8 mouse cellular contexts compared by ENCODE assay signal in the genomic region with DNA sequence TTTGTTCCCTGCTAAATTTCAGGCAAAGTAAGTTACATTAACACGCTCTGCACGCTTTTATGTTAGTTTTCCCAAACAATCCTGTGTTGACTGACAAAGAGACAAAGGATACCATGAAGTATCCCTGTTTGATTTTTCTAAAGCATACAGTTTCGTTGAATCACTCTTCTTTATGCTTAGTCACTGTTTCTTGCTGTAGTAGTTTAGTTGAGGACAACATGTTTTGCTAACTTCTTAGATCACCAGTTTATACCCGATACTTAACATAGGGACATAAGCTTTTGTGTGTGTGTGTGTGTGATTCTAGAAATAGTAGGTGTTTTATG. TPM values are rescaled to one million over a fixed set of nuclear protein-coding genes. Genes with fewer than 3 reads are reported as not detected.
DNase-seq lines count a peak whose midpoint lies in the region; ATAC-seq and TF ChIP-seq lines count a peak whose summit lies in the region.

No protein-coding gene starts in this region.

- peak overlapping the region; percentile 95 for H3K4me3 ChIP-seq in gastrocnemius, adult 2 months
- peak overlapping the region; percentile 91 for H3K4me3 ChIP-seq in E14TG2a.4 (replicated peaks; ENCODE audit: low read length)
- H3K4me3 ChIP-seq in forebrain, embryonic 11.5 days (ENCODE audit: low read depth, low read length), result peak overlapping the region; percentile 93
- peak overlapping the region; percentile 97 for H3K4me3 ChIP-seq in liver, embryonic 15.5 days (replicated peaks)

- ATAC-seq in forebrain, embryonic 11.5 days (replicated peaks; ENCODE audit: low FRiP score), result no peak
- ATAC-seq in liver, embryonic 15.5 days (ENCODE audit: insufficient read depth), result no peak

- H3K27me3 ChIP-seq in E14TG2a.4 (ENCODE audit: insufficient read depth, low read length), result no peaks in the 10 kb centered on the region
- H3K27me3 ChIP-seq in forebrain, embryonic 11.5 days (ENCODE audit: control insufficient read depth, insufficient read depth, low read length), result no peaks in the 10 kb centered on the region
- no peaks in the 10 kb centered on the region for H3K27me3 ChIP-seq in liver, embryonic 15.5 days

- H3K4me1 ChIP-seq in E14TG2a.4 (replicated peaks; ENCODE audit: low read depth, low read length), result peaks cover 34% of the 10 kb centered on the region
- no peaks in the 10 kb centered on the region; the same call in 1 of the 2 replicates for H3K4me1 ChIP-seq in forebrain, embryonic 11.5 days (replicated peaks; ENCODE audit: control insufficient read depth, insufficient read depth, low read length)
- H3K4me1 ChIP-seq in liver, embryonic 15.5 days (replicated peaks), result peaks cover 37% of the 10 kb centered on the region

- H3K9ac ChIP-seq in forebrain, embryonic 11.5 days (ENCODE audit: low read length), result peak overlapping the region; percentile 93
- peak overlapping the region; percentile 99 for H3K9ac ChIP-seq in liver, embryonic 15.5 days

- H3K27ac ChIP-seq in gastrocnemius, adult 2 months, result peak overlapping the region; percentile 100
- peak overlapping the region; percentile 95; the same call in 1 of the 2 replicates for H3K27ac ChIP-seq in forebrain, embryonic 11.5 days (ENCODE audit: low read depth, low read length)
- peak overlapping the region; percentile 98 for H3K27ac ChIP-seq in liver, embryonic 15.5 days (replicated peaks)

- no peaks in the 10 kb centered on the region for H3K36me3 ChIP-seq in E14TG2a.4 (ENCODE audit: insufficient read depth, low read length)
- no peaks in the 10 kb centered on the region for H3K36me3 ChIP-seq in forebrain, embryonic 11.5 days (ENCODE audit: control insufficient read depth, insufficient read depth, low read length)
- no peaks in the 10 kb centered on the region; the same call in 1 of the 2 replicates for H3K36me3 ChIP-seq in liver, embryonic 15.5 days (replicated peaks)

- intact Hi-C loops in gastrocnemius, adult 2 months (cut with DNase I), result loop anchor here (5.0 kb wide), 3 partner anchors 50 to 135 kb away; a partner anchor contains a TSS

- TF ChIP-seq CTCF in gastrocnemius, adult 2 months (IDR thresholded peaks at IDR 0.05), result no peak
- TF ChIP-seq CTCF in E14TG2a.4 (conservative IDR thresholded peaks at IDR 0.05; ENCODE audit: low read length), result no peak

- H3K9me3 ChIP-seq in E14TG2a.4 (ENCODE audit: low read length), result no peaks in the 10 kb centered on the region
- no peaks in the 10 kb centered on the region for H3K9me3 ChIP-seq in forebrain, embryonic 11.5 days (ENCODE audit: control insufficient read depth, low read length)
- no peaks in the 10 kb centered on the region for H3K9me3 ChIP-seq in liver, embryonic 15.5 days (replicated peaks)

- H3K4me2 ChIP-seq in forebrain, embryonic 11.5 days (ENCODE audit: low read depth, low read length, severe bottlenecking), result peak overlapping the region; percentile 51; the same call in 1 of the 2 replicates
- peak overlapping the region; percentile 99 for H3K4me2 ChIP-seq in liver, embryonic 15.5 days

- DNase-seq in gastrocnemius, adult 2 months, result no peak
- no peak for DNase-seq in gastrocnemius, postnatal 4 days (ENCODE audit: low spot score in 2 of 2)
- no peak for DNase-seq in forebrain, embryonic 11.5 days (ENCODE audit: low spot score)
- no peak for DNase-seq in right cerebral cortex, postnatal 14 days
- no peak for DNase-seq in gastrocnemius, postnatal 10 days
- no peak for DNase-seq in thymus, adult 18-20 months

- 3% methylated on average over 4 of the region's 4 CpGs for WGBS in forebrain, embryonic 11.5 days
- under 1% methylated on average over 4 of the region's 4 CpGs for WGBS in liver, embryonic 15.5 days (ENCODE audit: insufficient replicate concordance)

RNA-seq across cellular contexts. Expression of a gene that starts 1.1 kb away (rescaled TPM):
- total RNA-seq in gastrocnemius, adult 2 months (2021), result 10 to 100 TPM; 15.6 to 17.2 TPM
- total RNA-seq in gastrocnemius, postnatal 4 days (2021), result 10 to 100 TPM; 21.2 to 23.5 TPM
- 45.6 and 47.8 TPM in 2 replicates for polyA plus RNA-seq in forebrain, embryonic 11.5 days (2014; fragmentation: Nextera tagmentation; extraction: Ambion mirVana)
- 59.4 and 63.5 TPM in 2 replicates for polyA plus RNA-seq in liver, embryonic 15.5 days (2015; fragmentation: Nextera tagmentation; extraction: Ambion mirVana)
- total RNA-seq in gastrocnemius, postnatal 10 days (2021), result 10 to 100 TPM; 13.0 to 17.3 TPM
